Mouse (Mus musculus) ES-E14 (cell line): ENCODE measurements at regions not wholly inside any gene's neighbourhood (a gene's known extent, or its start where the extent isn't known, plus 50 kb on each side); places are given as distances from the start of the nearest gene placed in this dataset.

ENCODE experiments used
- DNase-seq: peaks from one replicate; pipeline ENCODE4 v3.0.0-alpha.2; 2013; ENCODE audit warnings: low read depth, low spot score
- H3K27ac ChIP-seq: 2 replicates; pipeline ENCODE4 v1.5.1; 2012; ENCODE audit warnings: low read depth, mild to moderate bottlenecking, low read length, moderate library complexity, mixed read lengths; ENCODE audit not compliant: poor library complexity, insufficient read depth, severe bottlenecking
- H3K36me3 ChIP-seq: 2 replicates; pipeline ENCODE4 v1.6.1; 2012; ENCODE audit warnings: mild to moderate bottlenecking, low read length, moderate library complexity, mixed read lengths; ENCODE audit not compliant: control insufficient read depth, poor library complexity, insufficient read depth, severe bottlenecking
- H3K4me1 ChIP-seq, 2 experiments: fragments of 150-350 bp in 1 of 2; sonication (generic) in 1 of 2; 2 replicates each; pipeline ENCODE4 v1.6.1; 2012; ENCODE audit warnings: low read length in 2 of 2, mild to moderate bottlenecking in 1 of 2, mixed read lengths in 1 of 2; ENCODE audit not compliant: control insufficient read depth in 2 of 2, insufficient read depth in 2 of 2, poor library complexity in 1 of 2
- H3K4me3 ChIP-seq, 2 experiments: fragments of 150-350 bp in 1 of 2; sonication (generic) in 1 of 2; 2 replicates each; pipeline ENCODE4 v1.5.1; 2012; ENCODE audit warnings: low read length in 2 of 2, low read depth in 1 of 2, mild to moderate bottlenecking in 1 of 2, mixed read lengths in 1 of 2; ENCODE audit not compliant: insufficient read depth in 1 of 2, poor library complexity in 1 of 2, severe bottlenecking in 1 of 2
- H3K9ac ChIP-seq: 2 replicates; pipeline ENCODE4 v1.6.1; 2012; ENCODE audit warnings: low read depth, mild to moderate bottlenecking, low read length, mixed read lengths; ENCODE audit not compliant: poor library complexity, insufficient read depth, severe bottlenecking
- H3K9me3 ChIP-seq: fragments of 150-350 bp; sonication (generic); 2 replicates; pipeline ENCODE4 v1.6.1; 2012; ENCODE audit warnings: low read depth, mild to moderate bottlenecking, low read length; ENCODE audit not compliant: control insufficient read depth, insufficient read depth
- CHD2 ChIP-seq: IDR thresholded peaks from 2 replicates; pipeline ENCODE4 v1.6.1; 2014; ENCODE audit warnings: mild to moderate bottlenecking, low read depth, low read length, inconsistent platforms
- HCFC1 ChIP-seq: IDR thresholded peaks from 2 replicates; pipeline ENCODE4 v1.6.1; 2012; ENCODE audit warnings: low read length, inconsistent platforms, borderline replicate concordance; ENCODE audit not compliant: insufficient read depth
- MAFK ChIP-seq: IDR thresholded peaks from 2 replicates; pipeline ENCODE4 v1.6.1; 2014; ENCODE audit warnings: mild to moderate bottlenecking, low read depth, low read length, inconsistent platforms; ENCODE audit not compliant: insufficient read depth
- ZC3H11A ChIP-seq: IDR thresholded peaks from 2 replicates; pipeline ENCODE4 v1.6.1; 2012; ENCODE audit warnings: low read depth, mild to moderate bottlenecking, inconsistent platforms, low read length, borderline replicate concordance
- ZNF384 ChIP-seq: IDR thresholded peaks from 2 replicates; pipeline ENCODE4 v1.6.1; 2012; ENCODE audit warnings: low read depth, low read length, inconsistent platforms
- in situ Hi-C, 2 experiments: fragments of 600-800 bp; cut with MboI; formaldehyde crosslinking; loops; one replicate each; pipeline ENCODE4 v1.15.1; 2025; ENCODE audit warnings: low sequenced_read_pairs in 2 of 2, inconsistent platforms in 1 of 2; ENCODE audit not compliant: unreplicated experiment in 2 of 2

GRCm38 (mm10) chr13:47751033-47751432, 510.0 kb upstream of the Id4 start:
- in situ Hi-C loops: no loop called here
- Histone ChIP-seq H3K9ac (no peak overlapping the region), H3K36me3 (no peaks in the 10 kb centered on the region), H3K4me1 (peaks cover 0 to 5% of the 10 kb centered on the region in 2 experiments; a peak in 2 of 4 replicates), H3K27ac (no peak overlapping the region), H3K9me3 (no peaks in the 10 kb centered on the region), H3K4me3 (no peak overlapping the region)
- DNase-seq: no peak
- TF ChIP-seq ZC3H11A (no peak), ZNF384 (no peak), MAFK (no peak), CHD2 (no peak), HCFC1 (no peak)

GRCm38 (mm10) chr13:47764802-47765597, 496.0 kb upstream of the Id4 start:
- H3K36me3 ChIP-seq: no peaks in the 10 kb centered on the region
- H3K4me3 ChIP-seq: no peak overlapping the region
- in situ Hi-C loops: no loop called here
- no peak overlapping the region for H3K27ac ChIP-seq
- DNase-seq: no peak
- no peaks in the 10 kb centered on the region for H3K9me3 ChIP-seq
- TF ChIP-seq ZNF384: no peak
- no peak for TF ChIP-seq HCFC1
- TF ChIP-seq MAFK: no peak
- TF ChIP-seq CHD2: no peak
- no peak for TF ChIP-seq ZC3H11A
- H3K9ac ChIP-seq: no peak overlapping the region
- H3K4me1 ChIP-seq: no peaks in the 10 kb centered on the region

GRCm38 (mm10) chr13:47768963-47769527, 492.0 kb upstream of the Id4 start:
- TF ChIP-seq ZC3H11A (no peak), CHD2 (no peak), HCFC1 (no peak), MAFK (no peak), ZNF384 (no peak)
- in situ Hi-C loops: no loop called here
- Histone ChIP-seq H3K9ac (no peak overlapping the region), H3K4me3 (no peak overlapping the region), H3K27ac (no peak overlapping the region), H3K9me3 (no peaks in the 10 kb centered on the region), H3K4me1 (peaks cover 0 to 3% of the 10 kb centered on the region in 2 experiments; a peak in 1 of 4 replicates), H3K36me3 (no peaks in the 10 kb centered on the region)
- DNase-seq: no peak

- no peak overlapping the region for H3K27ac ChIP-seq
- H3K4me1 ChIP-seq: no peaks in the 10 kb centered on the region
- no peaks in the 10 kb centered on the region for H3K9me3 ChIP-seq
- H3K4me3 ChIP-seq: no peak overlapping the region
- in situ Hi-C loops: no loop called here
- H3K9ac ChIP-seq: no peak overlapping the region
- TF ChIP-seq HCFC1: no peak
- TF ChIP-seq ZNF384: no peak
- TF ChIP-seq ZC3H11A: no peak
- TF ChIP-seq CHD2: no peak
- TF ChIP-seq MAFK: no peak
- no peaks in the 10 kb centered on the region for H3K36me3 ChIP-seq
- no peak for DNase-seq
Observed at GRCm38 (mm10) chr13:47777206-47778099, 483.6 kb upstream of the Id4 start.
